Mouse (Mus musculus) myocyte (in vitro differentiated cells): ENCODE measurements around the gene Olfr12. TPM values are rescaled to one million over a fixed set of nuclear protein-coding genes. Genes with fewer than 3 reads are reported as not detected.
A peak's percentile ranks its signal among the peaks of the same experiment; 100 is the strongest.

Source experiments
- H3K27me3 ChIP-seq: one replicate; pipeline ENCODE4 v1.6.1; 2011; ENCODE audit not compliant: control insufficient read depth, insufficient read depth, insufficient read length
- H3K36me3 ChIP-seq: one replicate; pipeline ENCODE4 v1.6.1; 2011; ENCODE audit not compliant: control insufficient read depth, insufficient read depth
- H3K4me2 ChIP-seq: one replicate; pipeline ENCODE4 v1.6.1; 2011; ENCODE audit warnings: low read depth, control low read depth
- H3K4me3 ChIP-seq: one replicate; pipeline ENCODE4 v1.5.1; 2011; ENCODE audit warnings: mild to moderate bottlenecking, control low read depth, moderate library complexity
- H3K79me2 ChIP-seq: one replicate; pipeline ENCODE4 v1.6.1; 2011; ENCODE audit not compliant: control insufficient read depth, insufficient read depth
- H3ac ChIP-seq: one replicate; pipeline ENCODE4 v1.6.1; 2011; ENCODE audit not compliant: control insufficient read depth, insufficient read length
- CEBPB ChIP-seq: IDR thresholded peaks from 2 replicates; pipeline ENCODE4 v1.6.1; 2011; ENCODE audit warnings: mild to moderate bottlenecking, moderate library complexity; ENCODE audit not compliant: poor library complexity, insufficient read depth, severe bottlenecking
- E2F4 ChIP-seq: IDR thresholded peaks from one replicate; pipeline ENCODE4 v1.6.1; 2011; ENCODE audit warnings: mild to moderate bottlenecking, control low read depth, moderate library complexity; ENCODE audit not compliant: insufficient read depth
- MAX ChIP-seq: IDR thresholded peaks from one replicate; pipeline ENCODE4 v1.6.1; 2011; ENCODE audit warnings: low read depth, mild to moderate bottlenecking, control low read depth
- MYOD1 ChIP-seq, 3 experiments: IDR thresholded peaks; one replicate each; pipeline ENCODE4 v1.6.1; 2011; ENCODE audit warnings: control low read depth in 2 of 3, low read depth in 2 of 3, mild to moderate bottlenecking in 2 of 3, moderate library complexity in 1 of 3; ENCODE audit not compliant: insufficient read length in 2 of 3, control insufficient read depth in 1 of 3
- MYOG ChIP-seq, 3 experiments: IDR thresholded peaks; one replicate each; pipeline ENCODE4 v1.6.1; 2011; ENCODE audit warnings: control low read depth in 2 of 3, low read depth in 2 of 3, mild to moderate bottlenecking in 2 of 3; ENCODE audit not compliant: insufficient read length in 2 of 3, control insufficient read depth in 1 of 3, insufficient read depth in 1 of 3
- POLR2A ChIP-seq: IDR thresholded peaks from one replicate; pipeline ENCODE4 v1.6.1; 2011; ENCODE audit warnings: low read depth, mild to moderate bottlenecking, control low read depth, moderate library complexity; ENCODE audit not compliant: insufficient read length
- POLR2AphosphoS2 ChIP-seq: IDR thresholded peaks from one replicate; pipeline ENCODE4 v1.6.1; 2011; ENCODE audit warnings: low read depth, control low read depth; ENCODE audit not compliant: insufficient read length
- REST ChIP-seq: IDR thresholded peaks from one replicate; pipeline ENCODE4 v1.6.1; 2011; ENCODE audit warnings: mild to moderate bottlenecking, control low read depth, moderate library complexity; ENCODE audit not compliant: insufficient read depth, insufficient read length
- SRF ChIP-seq: IDR thresholded peaks from one replicate; pipeline ENCODE4 v1.6.1; 2011; ENCODE audit warnings: low read depth; ENCODE audit not compliant: control insufficient read depth, insufficient read length
- TCF12 ChIP-seq: IDR thresholded peaks from one replicate; pipeline ENCODE4 v1.6.1; 2011; ENCODE audit warnings: mild to moderate bottlenecking, control low read depth; ENCODE audit not compliant: poor library complexity, insufficient read depth, severe bottlenecking
- TCF3 ChIP-seq: IDR thresholded peaks from one replicate; pipeline ENCODE4 v1.6.1; 2011; ENCODE audit warnings: low read depth, control low read depth; ENCODE audit not compliant: insufficient read length
- USF1 ChIP-seq: IDR thresholded peaks from one replicate; pipeline ENCODE4 v1.6.1; 2011; ENCODE audit warnings: low read depth, mild to moderate bottlenecking, control low read depth, moderate library complexity
- polyA plus RNA-seq: library from polyadenylated mRNA; unstranded; fragments of >200 nt; fragmentation: generic; extraction: Trizol; gene quantifications from one replicate; pipeline ENCODE4 v1.2.1, GENCODE M21; 2012; ENCODE audit warnings: missing spikeins

The Olfr12 gene
- polyA plus RNA-seq, 1 experiment, result not detected

- no peak overlapping the region for H3K4me2 ChIP-seq
- H3K79me2 ChIP-seq, result peaks cover 1% of the 10 kb centered on the region
- no peak overlapping the region for H3ac ChIP-seq
- TF ChIP-seq TCF3 (no peak), POLR2AphosphoS2 (no peak), MYOD1 (IDR thresholded peaks at IDR 0.05; ENCODE audit: control insufficient read depth in 1 of 3, insufficient read length in 2 of 3, low read depth in 2 of 3) (no peak), POLR2A (no peak), MYOG (IDR thresholded peaks at IDR 0.05; ENCODE audit: control insufficient read depth in 1 of 3, insufficient read depth in 1 of 3, insufficient read length in 2 of 3, low read depth in 2 of 3) (no peak), CEBPB (no peak), SRF (no peak), USF1 (no peak), MAX (no peak), E2F4 (no peak), TCF12 (no peak), REST (no peak)
- H3K36me3 ChIP-seq, result peaks cover 23% of the 10 kb centered on the region
- no peak overlapping the region for H3K4me3 ChIP-seq
- H3K27me3 ChIP-seq, result no peaks in the 10 kb centered on the region
Measured at GRCm38 (mm10) chr1:92634569-92634968, 17.0 kb downstream of the Olfr12 start.

- Histone ChIP-seq H3K27me3 (no peaks in the 10 kb centered on the region), H3K4me2 (no peak overlapping the region), H3K36me3 (peaks cover 23% of the 10 kb centered on the region), H3ac (no peak overlapping the region), H3K79me2 (peaks cover 6% of the 10 kb centered on the region), H3K4me3 (no peak overlapping the region)
- TF ChIP-seq MAX, result no peak
- no peak for TF ChIP-seq CEBPB
- no peak for TF ChIP-seq REST
- TF ChIP-seq TCF3, result no peak
- no peak for TF ChIP-seq POLR2A
- TF ChIP-seq USF1, result no peak
- no peak for TF ChIP-seq TCF12
- TF ChIP-seq MYOG (IDR thresholded peaks at IDR 0.05; ENCODE audit: control insufficient read depth in 1 of 3, insufficient read depth in 1 of 3, insufficient read length in 2 of 3, low read depth in 2 of 3), result no peak
- no peak for TF ChIP-seq MYOD1 (IDR thresholded peaks at IDR 0.05; ENCODE audit: control insufficient read depth in 1 of 3, insufficient read length in 2 of 3, low read depth in 2 of 3)
- no peak for TF ChIP-seq SRF
- TF ChIP-seq E2F4, result no peak
- TF ChIP-seq POLR2AphosphoS2, result no peak
Measured at GRCm38 (mm10) chr1:92634976-92635599, 17.5 kb downstream of the Olfr12 start.

- no peak overlapping the region for H3K4me2 ChIP-seq
- H3K79me2 ChIP-seq, result peaks cover 16% of the 10 kb centered on the region
- TF ChIP-seq MYOD1 (IDR thresholded peaks at IDR 0.05; ENCODE audit: control insufficient read depth in 1 of 3, insufficient read length in 2 of 3, low read depth in 2 of 3) (no peak), TCF3 (no peak), E2F4 (no peak), MYOG (IDR thresholded peaks at IDR 0.05; ENCODE audit: control insufficient read depth in 1 of 3, insufficient read depth in 1 of 3, insufficient read length in 2 of 3, low read depth in 2 of 3) (no peak)
Measured at GRCm38 (mm10) chr1:92636015-92636414, 18.4 kb downstream of the Olfr12 start.

GRCm38 (mm10) chr1:92636676-92637075 is 19.1 kb downstream of the Olfr12 start:
- Histone ChIP-seq H3K36me3 (peaks cover 23% of the 10 kb centered on the region), H3K4me2 (no peak overlapping the region), H3K27me3 (no peaks in the 10 kb centered on the region), H3K4me3 (no peak overlapping the region), H3ac (no peak overlapping the region), H3K79me2 (peaks cover 21% of the 10 kb centered on the region)
- TF ChIP-seq POLR2A, result peak; percentile 23
- TF ChIP-seq MYOD1 (IDR thresholded peaks at IDR 0.05; ENCODE audit: control insufficient read depth in 1 of 3, insufficient read length in 2 of 3, low read depth in 2 of 3), result no peak

More at GRCm38 (mm10) chr1:92636015-92636414, 18.4 kb downstream of the Olfr12 start:
- Histone ChIP-seq H3K36me3 (peaks cover 23% of the 10 kb centered on the region), H3K27me3 (no peaks in the 10 kb centered on the region), H3K4me3 (no peak overlapping the region), H3ac (no peak overlapping the region)

- H3ac ChIP-seq, result no peak overlapping the region
- H3K4me3 ChIP-seq, result no peak overlapping the region
- no peak overlapping the region for H3K4me2 ChIP-seq
- H3K36me3 ChIP-seq, result peaks cover 23% of the 10 kb centered on the region
- TF ChIP-seq POLR2A (no peak), TCF12 (no peak), POLR2AphosphoS2 (no peak), TCF3 (no peak), MYOG (IDR thresholded peaks at IDR 0.05; ENCODE audit: control insufficient read depth in 1 of 3, insufficient read depth in 1 of 3, insufficient read length in 2 of 3, low read depth in 2 of 3) (no peak), USF1 (no peak), MAX (no peak), E2F4 (no peak), CEBPB (no peak), REST (no peak), MYOD1 (IDR thresholded peaks at IDR 0.05; ENCODE audit: control insufficient read depth in 1 of 3, insufficient read length in 2 of 3, low read depth in 2 of 3) (no peak), SRF (no peak)
- peaks cover 21% of the 10 kb centered on the region for H3K79me2 ChIP-seq
- no peaks in the 10 kb centered on the region for H3K27me3 ChIP-seq
Measured at GRCm38 (mm10) chr1:92637501-92638172, 20.0 kb downstream of the Olfr12 start.
